Mouse (Mus musculus) heart, embryonic 16.5 days (tissue): ENCODE results near the gene Actl11. TPM values are rescaled to one million over a fixed set of nuclear protein-coding genes. Genes with fewer than 3 reads are reported as not detected.
A peak's percentile ranks its signal among the peaks of the same experiment; 100 is the strongest.

Experiments used
- ATAC-seq: fragments of 200-750 bp; cut with Nextera tagmentation; replicated peaks from 2 replicates; pipeline ENCODE4 v1.8.0; 2017; ENCODE audit warnings: moderate number of reproducible peaks; ENCODE audit not compliant: insufficient read depth, low FRiP score; ENCODE audit errors: extremely low read depth
- H3K27ac ChIP-seq: fragments of 300-500 bp; sonication (generic); 2 replicates; pipeline ENCODE4 v1.5.1; 2014; ENCODE audit warnings: mild to moderate bottlenecking, low read length, control low read depth, moderate library complexity
- H3K27me3 ChIP-seq: fragments of 300-500 bp; sonication (generic); 2 replicates; pipeline ENCODE4 v1.6.1; 2014; ENCODE audit warnings: low read length, mixed read lengths; ENCODE audit not compliant: control insufficient read depth, insufficient read depth
- H3K36me3 ChIP-seq: fragments of 300-500 bp; sonication (generic); 2 replicates; pipeline ENCODE4 v1.6.1; 2014; ENCODE audit not compliant: control insufficient read depth, insufficient read depth
- H3K4me1 ChIP-seq: fragments of 300-500 bp; sonication (generic); 2 replicates; pipeline ENCODE4 v1.6.1; 2014; ENCODE audit warnings: low read length, mixed read lengths; ENCODE audit not compliant: control insufficient read depth, insufficient read depth
- H3K4me2 ChIP-seq: fragments of 300-500 bp; sonication (generic); 2 replicates; pipeline ENCODE4 v1.6.1; 2014; ENCODE audit warnings: low read depth, mild to moderate bottlenecking, control low read depth, low read length
- H3K4me3 ChIP-seq: fragments of 300-500 bp; sonication (generic); 2 replicates; pipeline ENCODE4 v1.5.1; 2014; ENCODE audit warnings: mild to moderate bottlenecking, control low read depth, low read length
- H3K9ac ChIP-seq: fragments of 300-500 bp; sonication (generic); 2 replicates; pipeline ENCODE4 v1.6.1; 2014; ENCODE audit warnings: low read length, control low read depth
- H3K9me3 ChIP-seq: fragments of 300-500 bp; sonication (generic); replicated peaks from 2 replicates; pipeline ENCODE4 v1.6.1; 2016; ENCODE audit warnings: low read length; ENCODE audit not compliant: control insufficient read depth
- WGBS: fragments of 180-500 bp; shearing (Covaris S2); extraction: QIAGEN DNeasy Blood & Tissue Kit; methylation state at CpG from one replicate; pipeline ENCODE4 v1.1.7; 2014; 5-methylcytosine and 5-hydroxymethylcytosine counted together
- polyA plus RNA-seq: library from polyadenylated mRNA; unstranded; fragments of >200 nt; fragmentation: Nextera tagmentation; extraction: Ambion mirVana; gene quantifications from 2 replicates; pipeline ENCODE4 v1.2.1, GENCODE M21; 2015

Gene Actl11
- polyA plus RNA-seq = not detected in 2 replicates

GRCm38 (mm10) chr9:107928169-107928568 lies at the start of gene Actl11:
Actl11 (plus strand) TSS chr9:107928469.
- ATAC-seq = no peak
- H3K36me3 ChIP-seq = no peaks in the 10 kb centered on the region
- H3K4me1 ChIP-seq = peaks cover 26% of the 10 kb centered on the region
- no peaks in the 10 kb centered on the region for H3K9me3 ChIP-seq
- no peak within 1 kb of the TSS for H3K27ac ChIP-seq
- 65% methylated on average over 3 of the region's 3 CpGs for WGBS
- H3K27me3 ChIP-seq = no peaks in the 10 kb centered on the region
- no peak within 1 kb of the TSS for H3K4me3 ChIP-seq
- H3K9ac ChIP-seq = no peak within 1 kb of the TSS
- no peak within 1 kb of the TSS for H3K4me2 ChIP-seq

- 64% methylated on average over 4 of the region's 4 CpGs for WGBS
Measured at GRCm38 (mm10) chr9:107880411-107880810, 47.9 kb upstream of the Actl11 start.

GRCm38 (mm10) chr9:107887804-107888266 lies 40.4 kb upstream of the Actl11 start, which contains the start of gene Mon1a:
Mon1a (plus strand) TSS chr9:107888151.
- Histone ChIP-seq H3K27ac (peak within 1 kb of the TSS; percentile 70), H3K4me1 (peaks cover 4% of the 10 kb centered on the region; the same call in 1 of the 2 replicates), H3K4me2 (peak within 1 kb of the TSS; percentile 95), H3K36me3 (no peaks in the 10 kb centered on the region), H3K27me3 (no peaks in the 10 kb centered on the region), H3K9me3 (no peaks in the 10 kb centered on the region), H3K4me3 (peak within 1 kb of the TSS; percentile 93), H3K9ac (peak within 1 kb of the TSS; percentile 88)
- peak; percentile 98 for ATAC-seq
- under 1% methylated on average over 28 of the region's 28 CpGs for WGBS

More at GRCm38 (mm10) chr9:107880411-107880810, 47.9 kb upstream of the Actl11 start:
- Histone ChIP-seq H3K27ac (no peak overlapping the region), H3K4me1 (no peaks in the 10 kb centered on the region), H3K9ac (no peak overlapping the region), H3K27me3 (no peaks in the 10 kb centered on the region), H3K4me3 (no peak overlapping the region), H3K9me3 (no peaks in the 10 kb centered on the region), H3K36me3 (no peaks in the 10 kb centered on the region), H3K4me2 (no peak overlapping the region)
- no peak for ATAC-seq

GRCm38 (mm10) chr9:107888267-107888850 lies 39.9 kb upstream of the Actl11 start:
- WGBS = under 1% methylated on average over 18 of the region's 18 CpGs
- H3K27ac ChIP-seq = peak overlapping the region; percentile 70

GRCm38 (mm10) chr9:107890260-107890659 lies 38.0 kb upstream of the Actl11 start:
- 72% methylated on average over 6 of the region's 6 CpGs for whole genome bisulfite sequencing
- no peaks in the 10 kb centered on the region for H3K9me3 ChIP-seq
- no peak overlapping the region for H3K27ac ChIP-seq
- H3K4me3 ChIP-seq = no peak overlapping the region
- ATAC-seq = no peak
- H3K27me3 ChIP-seq = no peaks in the 10 kb centered on the region
- no peak overlapping the region for H3K4me2 ChIP-seq
- H3K4me1 ChIP-seq = peaks cover 4% of the 10 kb centered on the region; the same call in 1 of the 2 replicates
- H3K9ac ChIP-seq = no peak overlapping the region
- no peaks in the 10 kb centered on the region for H3K36me3 ChIP-seq

More at GRCm38 (mm10) chr9:107888267-107888850, 39.9 kb upstream of the Actl11 start:
- peak; percentile 58 for ATAC-seq
- Histone ChIP-seq H3K9me3 (no peaks in the 10 kb centered on the region), H3K4me1 (peaks cover 4% of the 10 kb centered on the region; the same call in 1 of the 2 replicates), H3K27me3 (no peaks in the 10 kb centered on the region), H3K9ac (peak overlapping the region; percentile 88), H3K36me3 (no peaks in the 10 kb centered on the region), H3K4me2 (peak overlapping the region; percentile 95), H3K4me3 (peak overlapping the region; percentile 93)

GRCm38 (mm10) chr9:107891023-107891422 lies 37.2 kb upstream of the Actl11 start:
- Histone ChIP-seq H3K27me3 (no peaks in the 10 kb centered on the region), H3K4me1 (peaks cover 4% of the 10 kb centered on the region; the same call in 1 of the 2 replicates), H3K4me3 (no peak overlapping the region), H3K9me3 (no peaks in the 10 kb centered on the region), H3K9ac (no peak overlapping the region), H3K27ac (no peak overlapping the region), H3K4me2 (no peak overlapping the region), H3K36me3 (no peaks in the 10 kb centered on the region)
- ATAC-seq = no peak
- WGBS = 96% methylated on average over 1 of the region's 1 CpGs

GRCm38 (mm10) chr9:107898563-107898962 lies 29.7 kb upstream of the Actl11 start:
- H3K4me1 ChIP-seq = peaks cover 5% of the 10 kb centered on the region; the same call in 1 of the 2 replicates
- H3K4me3 ChIP-seq = no peak overlapping the region
- no peak overlapping the region for H3K4me2 ChIP-seq
- no peak overlapping the region for H3K9ac ChIP-seq
- H3K36me3 ChIP-seq = 0 out of 2 replicates have a peak, but pooled peaks cover 2% of the 10 kb centered on the region
- H3K27me3 ChIP-seq = peaks cover 9% of the 10 kb centered on the region
- WGBS = 88% methylated on average over 10 of the region's 10 CpGs
- ATAC-seq = no peak
- no peaks in the 10 kb centered on the region for H3K9me3 ChIP-seq
- no peak overlapping the region for H3K27ac ChIP-seq

- no peak overlapping the region for H3K4me3 ChIP-seq
- H3K36me3 ChIP-seq = 0 out of 2 replicates have a peak, but pooled peaks cover 2% of the 10 kb centered on the region
- H3K9ac ChIP-seq = no peak overlapping the region
- H3K27me3 ChIP-seq = peaks cover 9% of the 10 kb centered on the region
- H3K4me2 ChIP-seq = no peak overlapping the region
- peaks cover 6% of the 10 kb centered on the region for H3K4me1 ChIP-seq
- H3K9me3 ChIP-seq = no peaks in the 10 kb centered on the region
- 77% methylated on average over 12 of the region's 12 CpGs for WGBS
- no peak overlapping the region for H3K27ac ChIP-seq
- no peak for ATAC-seq
Measured at GRCm38 (mm10) chr9:107899855-107900254, 28.4 kb upstream of the Actl11 start.
